ENCODE assay signal across 34 mouse cellular contexts in the genomic region with DNA sequence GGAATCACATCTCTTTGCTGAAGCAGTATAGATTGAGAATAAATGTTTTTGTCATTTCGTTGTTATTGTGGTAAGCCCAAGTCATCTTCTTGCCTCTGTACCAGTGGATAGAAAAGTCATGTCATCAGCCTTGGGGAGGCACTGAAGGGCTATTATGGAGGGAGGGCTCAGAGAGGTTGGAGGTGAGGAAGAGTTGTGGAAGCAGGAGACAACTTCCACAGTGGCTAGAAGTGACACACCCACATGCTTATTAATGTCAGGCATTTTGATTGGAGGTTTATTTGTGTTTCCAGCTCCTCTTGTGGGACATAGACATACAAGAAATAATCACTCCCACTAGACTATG. TPM values are rescaled to one million over a fixed set of nuclear protein-coding genes. Genes with fewer than 3 reads are reported as not detected.
DNase-seq lines count a peak whose midpoint lies in the region; ATAC-seq lines count a peak whose summit lies in the region.
"Had no signal": no experiment of that assay in that cellular context is flagged by ENCODE, and none has a peak within 500 bp of the region (broad histone marks: within the 10 kb centered on the region; RNA-seq: fewer than 3 reads in every experiment).

No protein-coding gene starts in this region.

- no peaks in the 10 kb centered on the region for H3K36me3 ChIP-seq in forebrain, embryonic 13.5 days (ENCODE audit: poor library complexity, severe bottlenecking)
- H3K36me3 ChIP-seq in forebrain, embryonic 11.5 days (ENCODE audit: control insufficient read depth, insufficient read depth, low read length) = no peaks in the 10 kb centered on the region
- H3K36me3 ChIP-seq in hindbrain, embryonic 15.5 days = no peaks in the 10 kb centered on the region
- H3K36me3 ChIP-seq in hindbrain, embryonic 10.5 days = no peaks in the 10 kb centered on the region
- no peaks in the 10 kb centered on the region for H3K36me3 ChIP-seq in neural tube, embryonic 14.5 days (ENCODE audit: control insufficient read depth, insufficient read depth, low read length)
- no peaks in the 10 kb centered on the region for H3K36me3 ChIP-seq in midbrain, embryonic 11.5 days (ENCODE audit: control insufficient read depth, insufficient read depth, low read length)
- H3K36me3 ChIP-seq: embryonic facial prominence, embryonic 12.5 days; embryonic facial prominence, embryonic 15.5 days; G1E had no signal

- DNase-seq in forebrain, embryonic 11.5 days (ENCODE audit: low spot score) = no peak
- DNase-seq in heart, adult 11 months = peak; percentile 41
- DNase-seq in heart, postnatal 36 days = no peak
- DNase-seq in hindbrain, embryonic 10.5 days (ENCODE audit: low spot score) = no peak
- no peak for DNase-seq in midbrain, embryonic 11.5 days (ENCODE audit: low spot score, missing footprints)
- DNase-seq: adrenal gland, postnatal 10 days; adrenal gland, postnatal 36 days; B cell, adult 2 months; cerebellum, adult 18-20 months; cerebellum, adult 9-10 months; cerebellum, postnatal 14 days; gastrocnemius, postnatal 10 days; gastrocnemius, postnatal 36 days; kidney, adult 2 months had no signal

- no peak overlapping the region for H3K4me2 ChIP-seq in forebrain, embryonic 13.5 days
- no peak overlapping the region for H3K4me2 ChIP-seq in forebrain, embryonic 11.5 days (ENCODE audit: low read depth, low read length, severe bottlenecking)
- H3K4me2 ChIP-seq in hindbrain, embryonic 15.5 days = no peak overlapping the region
- H3K4me2 ChIP-seq in neural tube, embryonic 14.5 days (ENCODE audit: low read depth, low read length) = no peak overlapping the region
- no peak overlapping the region for H3K4me2 ChIP-seq in midbrain, embryonic 11.5 days
- H3K4me2 ChIP-seq: embryonic facial prominence, embryonic 12.5 days; embryonic facial prominence, embryonic 15.5 days; heart, embryonic 11.5 days had no signal

- intact Hi-C loops in heart, postnatal 36 days (cut with DNase I) = no loop called here

- H3K9ac ChIP-seq in forebrain, embryonic 13.5 days = no peak overlapping the region
- H3K9ac ChIP-seq in forebrain, embryonic 11.5 days (ENCODE audit: low read length) = no peak overlapping the region
- H3K9ac ChIP-seq in hindbrain, embryonic 15.5 days = no peak overlapping the region
- H3K9ac ChIP-seq in neural tube, embryonic 14.5 days (replicated peaks; ENCODE audit: low read depth, low read length) = no peak overlapping the region
- no peak overlapping the region for H3K9ac ChIP-seq in midbrain, embryonic 11.5 days (ENCODE audit: low read length)
- H3K9ac ChIP-seq: embryonic facial prominence, embryonic 12.5 days; embryonic facial prominence, embryonic 15.5 days had no signal

- H3K9me3 ChIP-seq in forebrain, embryonic 13.5 days (replicated peaks) = no peaks in the 10 kb centered on the region
- no peaks in the 10 kb centered on the region for H3K9me3 ChIP-seq in forebrain, embryonic 11.5 days (ENCODE audit: control insufficient read depth, low read length)
- H3K9me3 ChIP-seq in hindbrain, embryonic 15.5 days = no peaks in the 10 kb centered on the region
- H3K9me3 ChIP-seq in hindbrain, embryonic 10.5 days = no peaks in the 10 kb centered on the region
- H3K9me3 ChIP-seq in neural tube, embryonic 14.5 days (ENCODE audit: control insufficient read depth, low read length) = no peaks in the 10 kb centered on the region
- no peaks in the 10 kb centered on the region for H3K9me3 ChIP-seq in midbrain, embryonic 11.5 days (ENCODE audit: control insufficient read depth, low read length)
- H3K9me3 ChIP-seq: embryonic facial prominence, embryonic 12.5 days; embryonic facial prominence, embryonic 15.5 days; G1E had no signal

- H3K27ac ChIP-seq in forebrain, embryonic 13.5 days = peak overlapping the region; percentile 41; the same call in 1 of the 2 replicates
- H3K27ac ChIP-seq in forebrain, embryonic 11.5 days (ENCODE audit: low read depth, low read length) = no peak overlapping the region
- 0 out of 2 replicates have a peak overlapping the region, but pooled peaks have one; percentile 21 for H3K27ac ChIP-seq in hindbrain, embryonic 15.5 days (replicated peaks)
- no peak overlapping the region for H3K27ac ChIP-seq in hindbrain, embryonic 10.5 days
- peak overlapping the region; percentile 62; the same call in 1 of the 2 replicates for H3K27ac ChIP-seq in neural tube, embryonic 14.5 days (ENCODE audit: low read depth, low read length)
- H3K27ac ChIP-seq in midbrain, embryonic 11.5 days (ENCODE audit: low read depth, low read length) = no peak overlapping the region
- H3K27ac ChIP-seq: embryonic facial prominence, embryonic 12.5 days; embryonic facial prominence, embryonic 15.5 days had no signal

- H3K27me3 ChIP-seq in forebrain, embryonic 13.5 days = no peaks in the 10 kb centered on the region
- H3K27me3 ChIP-seq in forebrain, embryonic 11.5 days (ENCODE audit: control insufficient read depth, insufficient read depth, low read length) = no peaks in the 10 kb centered on the region
- H3K27me3 ChIP-seq in hindbrain, embryonic 15.5 days = no peaks in the 10 kb centered on the region
- no peaks in the 10 kb centered on the region for H3K27me3 ChIP-seq in hindbrain, embryonic 10.5 days (ENCODE audit: insufficient read depth, poor library complexity, severe bottlenecking)
- H3K27me3 ChIP-seq in neural tube, embryonic 14.5 days (ENCODE audit: control insufficient read depth, insufficient read depth, low read length) = no peaks in the 10 kb centered on the region
- H3K27me3 ChIP-seq in midbrain, embryonic 11.5 days (ENCODE audit: control insufficient read depth, insufficient read depth, low read length) = no peaks in the 10 kb centered on the region
- H3K27me3 ChIP-seq: embryonic facial prominence, embryonic 12.5 days; embryonic facial prominence, embryonic 15.5 days had no signal

- WGBS in forebrain, embryonic 13.5 days = 69% methylated on average over 1 of the region's 1 CpGs
- 92% methylated on average over 1 of the region's 1 CpGs for WGBS in forebrain, embryonic 11.5 days
- 80% methylated on average over 1 of the region's 1 CpGs for WGBS in hindbrain, embryonic 15.5 days
- 87% methylated on average over 1 of the region's 1 CpGs for WGBS in hindbrain, embryonic 10.5 days
- WGBS in neural tube, embryonic 14.5 days = 56% methylated on average over 1 of the region's 1 CpGs
- WGBS in midbrain, embryonic 11.5 days = 91% methylated on average over 1 of the region's 1 CpGs

- no peak for ATAC-seq in forebrain, embryonic 13.5 days
- no peak for ATAC-seq in forebrain, embryonic 11.5 days (replicated peaks; ENCODE audit: low FRiP score)
- no peak for ATAC-seq in hindbrain, embryonic 15.5 days (ENCODE audit: low FRiP score, low read depth)
- ATAC-seq in neural tube, embryonic 14.5 days (ENCODE audit: low read depth) = peak; percentile 57
- no peak for ATAC-seq in midbrain, embryonic 11.5 days (ENCODE audit: low FRiP score)
- ATAC-seq: intestine, postnatal 0 days; Patski had no signal

- H3K4me3 ChIP-seq in forebrain, embryonic 13.5 days = no peak overlapping the region
- H3K4me3 ChIP-seq in forebrain, embryonic 11.5 days (ENCODE audit: low read depth, low read length) = no peak overlapping the region
- H3K4me3 ChIP-seq in hindbrain, embryonic 15.5 days = no peak overlapping the region
- H3K4me3 ChIP-seq in hindbrain, embryonic 10.5 days = no peak overlapping the region
- no peak overlapping the region for H3K4me3 ChIP-seq in neural tube, embryonic 14.5 days (ENCODE audit: low read depth, low read length)
- H3K4me3 ChIP-seq in midbrain, embryonic 11.5 days (ENCODE audit: low read depth, low read length) = no peak overlapping the region
- H3K4me3 ChIP-seq: embryonic facial prominence, embryonic 12.5 days; embryonic facial prominence, embryonic 15.5 days had no signal

- H3K4me1 ChIP-seq in forebrain, embryonic 13.5 days = peaks cover 24% of the 10 kb centered on the region
- H3K4me1 ChIP-seq in forebrain, embryonic 11.5 days (replicated peaks; ENCODE audit: control insufficient read depth, insufficient read depth, low read length) = peaks cover 2% of the 10 kb centered on the region; the same call in 1 of the 2 replicates
- H3K4me1 ChIP-seq in hindbrain, embryonic 15.5 days (replicated peaks) = 0 out of 2 replicates have a peak, but pooled peaks cover 7% of the 10 kb centered on the region
- H3K4me1 ChIP-seq in hindbrain, embryonic 10.5 days (replicated peaks) = no peaks in the 10 kb centered on the region
- H3K4me1 ChIP-seq in neural tube, embryonic 14.5 days (ENCODE audit: control insufficient read depth, insufficient read depth, low read length) = no peaks in the 10 kb centered on the region
- H3K4me1 ChIP-seq in midbrain, embryonic 11.5 days (ENCODE audit: control insufficient read depth, insufficient read depth, low read length) = no peaks in the 10 kb centered on the region
- H3K4me1 ChIP-seq: embryonic facial prominence, embryonic 12.5 days; embryonic facial prominence, embryonic 15.5 days had no signal

RNA-seq across cellular contexts. Expression of a gene that starts 23.7 kb away (rescaled TPM):
- 173 and 314 TPM in 2 replicates for polyA plus RNA-seq in forebrain, embryonic 13.5 days (2015; fragmentation: Nextera tagmentation; extraction: Ambion mirVana)
- polyA plus RNA-seq in forebrain, embryonic 11.5 days (2014; fragmentation: Nextera tagmentation; extraction: Ambion mirVana) = 7.6 and 7.8 TPM in 2 replicates
- total RNA-seq in heart, postnatal 36 days (2021) = not detected
- 29.6 and 43.9 TPM in 2 replicates for polyA plus RNA-seq in hindbrain, embryonic 15.5 days (2015; fragmentation: Nextera tagmentation; extraction: Ambion mirVana)
- 0.07 TPM in 1 of 2 replicates, not detected in the other for polyA plus RNA-seq in hindbrain, embryonic 10.5 days (2016; fragmentation: Nextera tagmentation; extraction: Ambion mirVana)
- polyA plus RNA-seq in neural tube, embryonic 14.5 days (2014; fragmentation: Nextera tagmentation; extraction: Ambion mirVana) = 88.6 and 95.7 TPM in 2 replicates
- polyA plus RNA-seq in midbrain, embryonic 11.5 days (2014; fragmentation: Nextera tagmentation; extraction: Ambion mirVana) = 0.31 TPM in 1 of 2 replicates, not detected in the other
- total RNA-seq: adrenal gland, adult 18-20 months; adrenal gland, postnatal 10 days; adrenal gland, postnatal 36 days; CH12.LX; common myeloid progenitor, adult 5-6 weeks; G1E; gastrocnemius, adult 18-20 months; gastrocnemius, postnatal 36 days; granulocyte monocyte progenitor cell, adult 5-6 weeks; heart, adult 8-10 months; heart, postnatal 25 days had no signal
- polyA plus RNA-seq: G1E; heart, embryonic 14.5 days; heart, postnatal 0 days; intestine, embryonic 14.5 days; kidney, adult 2 months; kidney, embryonic 14.5 days; Patski had no signal

Comparison
In these comparisons a context has a peak if more than half of its experiments do, and no peak if none do; other contexts are left out.
1. H3K27ac ChIP-seq: peak in forebrain, embryonic 13.5 days (single experiment), hindbrain, embryonic 15.5 days (single experiment) and neural tube, embryonic 14.5 days (single experiment); none in forebrain, embryonic 11.5 days (single experiment), hindbrain, embryonic 10.5 days (single experiment) and midbrain, embryonic 11.5 days (single experiment).